Mouse (Mus musculus) midbrain, embryonic 11.5 days (tissue): Measurements from ENCODE around the gene Prkn. TPM values are rescaled to one million over a fixed set of nuclear protein-coding genes. Genes with fewer than 3 reads are reported as not detected.

Experiments
- ATAC-seq: fragments of 200-750 bp; cut with Nextera tagmentation; 2 replicates; pipeline ENCODE4 v1.8.0; 2017; ENCODE audit warnings: moderate TSS enrichment, moderate library complexity; ENCODE audit not compliant: low FRiP score
- DNase-seq: peaks from one replicate; pipeline ENCODE4 v3.0.0; 2015; ENCODE audit warnings: low spot score; ENCODE audit errors: missing footprints
- H3K27ac ChIP-seq: fragments of 300-500 bp; sonication (generic); 2 replicates; pipeline ENCODE4 v1.5.1; 2014; ENCODE audit warnings: low read depth, low read length
- H3K27me3 ChIP-seq: fragments of 300-500 bp; sonication (generic); 2 replicates; pipeline ENCODE4 v1.6.1; 2014; ENCODE audit warnings: mild to moderate bottlenecking, low read length, moderate library complexity, mixed read lengths; ENCODE audit not compliant: control insufficient read depth, insufficient read depth
- H3K36me3 ChIP-seq: fragments of 300-500 bp; sonication (generic); 2 replicates; pipeline ENCODE4 v1.6.1; 2014; ENCODE audit warnings: mild to moderate bottlenecking, low read length, moderate library complexity, mixed read lengths; ENCODE audit not compliant: control insufficient read depth, insufficient read depth
- H3K4me1 ChIP-seq: fragments of 300-500 bp; sonication (generic); 2 replicates; pipeline ENCODE4 v1.6.1; 2014; ENCODE audit warnings: low read length; ENCODE audit not compliant: control insufficient read depth, insufficient read depth
- H3K4me2 ChIP-seq: fragments of 300-500 bp; sonication (generic); 2 replicates; pipeline ENCODE4 v1.6.1; 2014; ENCODE audit warnings: mild to moderate bottlenecking, moderate library complexity
- H3K4me3 ChIP-seq: fragments of 300-500 bp; sonication (generic); 2 replicates; pipeline ENCODE4 v1.5.1; 2014; ENCODE audit warnings: low read depth, low read length
- H3K9ac ChIP-seq: fragments of 300-500 bp; sonication (generic); 2 replicates; pipeline ENCODE4 v1.6.1; 2014; ENCODE audit warnings: low read length
- H3K9me3 ChIP-seq: fragments of 300-500 bp; sonication (generic); 2 replicates; pipeline ENCODE4 v1.6.1; 2016; ENCODE audit warnings: low read length; ENCODE audit not compliant: control insufficient read depth
- whole genome bisulfite sequencing: fragments of 180-500 bp; shearing (Covaris S2); extraction: QIAGEN DNeasy Blood & Tissue Kit; methylation state at CpG from one replicate; pipeline ENCODE4 v1.1.7; 2014; 5-methylcytosine and 5-hydroxymethylcytosine counted together
- polyA plus RNA-seq: library from polyadenylated mRNA; unstranded; fragments of >200 nt; fragmentation: Nextera tagmentation; extraction: Ambion mirVana; gene quantifications from 2 replicates; pipeline ENCODE4 v1.2.1, GENCODE M21; 2014

Gene Prkn
- polyA plus RNA-seq, 1 experiment from 2014 or later: 0.82 TPM

DNA sequence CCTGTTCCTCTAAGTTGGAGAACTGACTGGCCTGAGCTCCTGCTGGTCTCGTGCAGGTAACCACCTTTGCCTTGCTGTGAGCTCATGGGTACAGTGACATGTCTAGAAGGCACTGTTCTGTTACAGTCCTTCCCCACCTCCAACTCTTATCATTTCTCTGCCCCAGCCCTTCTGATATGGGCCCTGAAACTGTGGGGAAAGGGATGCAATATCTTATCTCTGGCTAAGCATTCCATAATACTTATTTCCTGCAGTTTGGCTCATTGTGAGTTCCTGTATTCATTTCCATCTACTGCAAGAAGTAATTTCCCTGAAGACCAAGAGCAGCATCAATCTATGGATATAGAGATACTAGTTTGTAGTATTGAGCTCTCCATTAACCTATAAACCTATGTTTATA, 506.1 kb downstream of the Prkn start:
- Histone ChIP-seq H3K9me3 (no peaks in the 10 kb centered on the region), H3K9ac (no peak overlapping the region), H3K4me2 (no peak overlapping the region), H3K27me3 (no peaks in the 10 kb centered on the region), H3K4me1 (no peaks in the 10 kb centered on the region), H3K36me3 (no peaks in the 10 kb centered on the region), H3K4me3 (no peak overlapping the region), H3K27ac (no peak overlapping the region)
- no peak for DNase-seq
- no peak for ATAC-seq
- 93% methylated on average over 1 of the region's 1 CpGs for WGBS

DNA sequence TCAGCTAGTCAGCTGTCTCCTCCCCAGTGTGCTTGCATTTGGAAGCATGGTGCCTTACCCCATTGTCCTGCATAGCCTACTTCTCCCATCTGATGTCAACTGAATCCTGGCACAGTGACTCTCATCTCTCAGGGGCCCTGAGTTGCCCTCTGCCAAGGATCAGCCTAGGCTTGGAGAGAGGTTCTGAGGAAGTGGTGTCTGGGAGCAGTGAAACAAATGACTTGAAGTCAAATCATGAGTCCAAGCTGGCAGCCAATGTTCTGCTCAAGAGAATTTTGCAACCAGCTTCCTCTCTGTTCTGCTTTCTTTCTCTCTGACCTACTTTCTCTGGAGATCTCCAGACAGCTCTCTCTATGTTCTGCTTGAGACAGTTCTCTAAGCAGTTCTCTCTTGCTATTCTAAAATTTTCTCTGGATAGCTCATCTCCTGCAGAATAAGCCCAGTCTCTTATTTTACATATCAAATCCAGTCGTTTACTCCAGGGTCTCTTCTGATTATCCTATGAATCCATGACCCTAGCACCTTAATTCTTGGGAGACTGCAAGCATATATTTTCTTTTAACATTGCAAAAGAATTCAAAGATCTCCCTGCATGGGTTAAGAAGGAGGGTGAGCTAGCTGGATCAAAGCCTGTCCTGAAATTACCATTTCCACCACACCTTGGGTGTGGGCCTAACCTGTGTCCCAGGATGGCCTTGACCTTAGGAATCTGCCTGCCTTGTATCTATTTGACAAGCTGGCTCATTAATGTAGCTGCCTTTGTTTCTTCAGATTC, 512.8 kb downstream of the Prkn start:
- no peak overlapping the region for H3K9ac ChIP-seq
- no peak overlapping the region for H3K27ac ChIP-seq
- ATAC-seq (no peak), DNase-seq (no peak)
- H3K36me3 ChIP-seq: no peaks in the 10 kb centered on the region
- no peaks in the 10 kb centered on the region for H3K27me3 ChIP-seq
- no peak overlapping the region for H3K4me2 ChIP-seq
- H3K4me3 ChIP-seq: no peak overlapping the region
- 66% methylated on average over 1 of the region's 1 CpGs for WGBS
- H3K9me3 ChIP-seq: no peaks in the 10 kb centered on the region
- no peaks in the 10 kb centered on the region for H3K4me1 ChIP-seq

- Histone ChIP-seq H3K27me3 (no peaks in the 10 kb centered on the region), H3K9me3 (no peaks in the 10 kb centered on the region), H3K36me3 (no peaks in the 10 kb centered on the region), H3K9ac (no peak overlapping the region), H3K27ac (no peak overlapping the region), H3K4me3 (no peak overlapping the region), H3K4me2 (no peak overlapping the region), H3K4me1 (no peaks in the 10 kb centered on the region)
- 94% methylated on average over 4 of the region's 4 CpGs for WGBS
- DNase-seq: no peak
- no peak for ATAC-seq
Measured at GRCm38 (mm10) chr17:11353553-11353945, 513.4 kb downstream of the Prkn start.

DNA sequence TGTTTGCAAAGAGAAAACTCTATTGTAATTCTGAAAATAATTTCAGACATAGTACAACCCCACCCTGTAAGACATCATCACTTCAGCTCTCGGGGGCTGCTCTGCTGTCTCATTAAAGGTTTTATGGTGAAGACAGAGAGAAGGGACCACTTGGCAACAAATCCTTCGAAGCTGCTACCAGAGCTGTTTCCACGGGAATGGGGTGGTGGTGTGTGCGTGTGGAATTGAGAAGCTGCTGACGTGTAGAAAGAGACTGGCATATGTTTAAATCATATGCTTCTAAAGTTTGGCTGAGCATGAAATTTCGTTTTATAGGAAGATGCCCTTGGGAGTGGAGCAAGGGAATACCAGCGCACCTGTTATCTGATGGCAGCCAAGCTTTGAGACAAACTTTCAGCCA, 514.2 kb downstream of the Prkn start:
- Histone ChIP-seq H3K27ac (no peak overlapping the region), H3K4me3 (no peak overlapping the region), H3K4me2 (no peak overlapping the region), H3K9me3 (no peaks in the 10 kb centered on the region), H3K36me3 (no peaks in the 10 kb centered on the region), H3K27me3 (no peaks in the 10 kb centered on the region), H3K4me1 (no peaks in the 10 kb centered on the region), H3K9ac (no peak overlapping the region)
- DNase-seq (no peak), ATAC-seq (no peak)
- 91% methylated on average over 7 of the region's 7 CpGs for WGBS

DNA sequence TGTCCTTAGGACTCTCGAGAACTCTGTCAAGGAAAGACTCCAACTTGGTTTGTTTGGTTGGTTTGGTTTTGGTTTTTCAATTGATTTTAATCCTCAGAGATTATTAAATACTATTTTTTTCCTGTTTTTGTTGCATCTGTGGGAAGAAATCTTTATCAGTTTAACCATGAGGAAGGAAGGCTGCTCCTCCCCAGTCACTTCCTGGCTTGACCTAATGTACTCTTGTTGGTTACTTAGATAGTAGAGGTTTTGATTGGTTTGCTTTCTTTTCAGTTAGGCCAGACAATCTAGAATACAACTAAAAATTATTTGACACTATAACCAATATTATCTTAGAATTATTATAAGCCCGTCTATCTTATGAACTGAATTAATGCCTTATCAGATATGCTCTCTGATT, 535.3 kb downstream of the Prkn start:
- ATAC-seq (no peak), DNase-seq (no peak)
- Histone ChIP-seq H3K4me3 (no peak overlapping the region), H3K9ac (no peak overlapping the region), H3K9me3 (no peaks in the 10 kb centered on the region), H3K4me2 (no peak overlapping the region), H3K36me3 (no peaks in the 10 kb centered on the region), H3K27ac (no peak overlapping the region), H3K4me1 (no peaks in the 10 kb centered on the region), H3K27me3 (no peaks in the 10 kb centered on the region)
- WGBS: 87% methylated on average over 2 of the region's 2 CpGs

GRCm38 (mm10) chr17:11383364-11383962, 543.3 kb downstream of the Prkn start:
- H3K4me2 ChIP-seq: no peak overlapping the region
- no peaks in the 10 kb centered on the region for H3K27me3 ChIP-seq
- H3K36me3 ChIP-seq: no peaks in the 10 kb centered on the region
- 90% methylated on average over 8 of the region's 8 CpGs for WGBS
- ATAC-seq: no peak
- no peak overlapping the region for H3K9ac ChIP-seq
- no peaks in the 10 kb centered on the region for H3K4me1 ChIP-seq
- H3K4me3 ChIP-seq: no peak overlapping the region
- H3K27ac ChIP-seq: no peak overlapping the region
- DNase-seq: no peak
- H3K9me3 ChIP-seq: no peaks in the 10 kb centered on the region

- DNase-seq (no peak), ATAC-seq (no peak)
- Histone ChIP-seq H3K4me2 (no peak overlapping the region), H3K27ac (no peak overlapping the region), H3K27me3 (no peaks in the 10 kb centered on the region), H3K9me3 (no peaks in the 10 kb centered on the region), H3K9ac (no peak overlapping the region), H3K4me3 (no peak overlapping the region), H3K4me1 (no peaks in the 10 kb centered on the region), H3K36me3 (no peaks in the 10 kb centered on the region)
- WGBS: 88% methylated on average over 4 of the region's 4 CpGs
Measured at GRCm38 (mm10) chr17:11385246-11385645, 545.1 kb downstream of the Prkn start.

GRCm38 (mm10) chr17:11392622-11393294, 552.6 kb downstream of the Prkn start:
- no peaks in the 10 kb centered on the region for H3K27me3 ChIP-seq
- ATAC-seq (no peak), DNase-seq (no peak)
- H3K4me3 ChIP-seq: no peak overlapping the region
- whole genome bisulfite sequencing: 80% methylated on average over 11 of the region's 11 CpGs
- no peaks in the 10 kb centered on the region for H3K9me3 ChIP-seq
- no peak overlapping the region for H3K27ac ChIP-seq
- H3K4me2 ChIP-seq: no peak overlapping the region
- H3K9ac ChIP-seq: no peak overlapping the region
- H3K36me3 ChIP-seq: no peaks in the 10 kb centered on the region
- no peaks in the 10 kb centered on the region for H3K4me1 ChIP-seq

GRCm38 (mm10) chr17:11394607-11395006, 554.4 kb downstream of the Prkn start:
- 90% methylated on average over 6 of the region's 6 CpGs for WGBS
- H3K4me2 ChIP-seq: no peak overlapping the region
- no peak overlapping the region for H3K4me3 ChIP-seq
- H3K27ac ChIP-seq: no peak overlapping the region
- DNase-seq (peak; percentile 26), ATAC-seq (no peak)
- H3K36me3 ChIP-seq: no peaks in the 10 kb centered on the region
- no peak overlapping the region for H3K9ac ChIP-seq
- H3K9me3 ChIP-seq: no peaks in the 10 kb centered on the region
- no peaks in the 10 kb centered on the region for H3K4me1 ChIP-seq
- H3K27me3 ChIP-seq: no peaks in the 10 kb centered on the region
